Mouse (Mus musculus): ENCODE data around the gene Olfr462. TPM values are rescaled to one million over a fixed set of nuclear protein-coding genes. Genes with fewer than 3 reads are reported as not detected.
A peak's percentile ranks its signal among the peaks of the same experiment; 100 is the strongest.

Gene Olfr462
- total RNA-seq, 2 experiments from 2014 or later = not detected

DNA sequence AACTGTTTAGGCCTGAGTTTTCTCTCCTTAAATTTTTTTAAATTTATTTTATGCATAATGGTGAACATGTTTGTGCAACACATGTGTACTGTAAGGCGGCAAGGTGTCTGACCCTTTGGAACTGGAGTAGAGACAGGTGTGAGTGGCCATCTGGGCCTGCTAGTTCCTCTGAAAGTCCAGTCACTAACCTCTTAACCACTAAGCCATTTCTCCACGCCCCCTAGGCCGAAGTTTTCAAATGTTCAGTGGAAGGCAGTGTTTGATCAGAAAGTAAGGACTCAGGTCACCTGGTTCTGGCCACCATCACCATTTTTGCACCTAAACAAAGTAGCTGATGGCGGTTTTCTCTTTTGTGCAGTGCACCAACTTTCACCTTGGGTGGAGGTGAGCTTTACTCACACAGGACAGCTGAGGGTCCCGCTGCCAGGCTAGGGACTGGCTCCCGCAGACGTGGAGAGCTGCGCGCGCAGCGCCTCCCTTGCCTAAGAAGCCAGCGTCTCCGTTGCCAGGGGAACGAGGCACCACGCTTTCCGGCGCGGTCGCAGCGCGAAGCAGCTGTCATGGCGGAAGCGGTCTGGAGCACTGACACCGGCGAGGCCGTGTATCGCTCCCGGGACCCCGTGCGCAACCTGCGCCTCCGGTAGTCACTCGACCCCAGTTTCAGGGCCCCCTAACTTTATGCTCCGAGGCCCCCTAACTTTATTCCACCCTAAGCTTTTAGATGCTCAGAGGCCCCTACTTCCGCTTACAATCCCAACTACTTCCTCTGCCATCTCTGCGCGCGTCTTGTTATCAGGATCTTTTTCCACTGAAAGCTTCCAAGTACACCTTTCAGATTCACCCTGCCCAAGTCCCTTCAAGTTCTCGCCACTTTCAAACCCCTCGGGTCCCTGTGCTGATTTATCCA lies 39.1 kb downstream of the Olfr462 start, which contains the start of gene Mks1:
Gene Mks1 (plus strand): TSS at position 526 of the 907 bp plus-strand sequence.
- intact Hi-C loops (cut with DNase I) = no loop called here
- DNase-seq = peak; percentile 81 to 86

DNA sequence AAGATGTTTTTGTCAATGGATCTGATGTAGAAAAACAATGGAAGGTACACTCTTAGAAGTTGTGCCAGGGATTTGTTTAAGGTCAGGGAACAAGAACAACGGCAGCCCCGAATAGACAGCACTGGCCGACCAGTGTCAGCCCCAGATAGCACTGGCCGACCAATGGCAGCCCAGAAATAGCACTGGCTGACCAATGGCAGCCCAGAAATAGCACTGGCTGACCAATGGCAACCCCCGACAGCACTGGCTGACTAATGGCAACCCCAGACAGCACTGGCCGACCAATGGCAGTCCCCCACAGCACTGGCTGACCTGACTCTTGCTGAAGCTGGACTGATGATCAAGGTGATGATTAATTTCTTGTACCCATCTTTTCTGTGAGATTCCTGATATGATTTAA lies 44.2 kb downstream of the Olfr462 start:
- intact Hi-C loops (cut with DNase I) = no loop called here
- DNase-seq = no peak

DNA sequence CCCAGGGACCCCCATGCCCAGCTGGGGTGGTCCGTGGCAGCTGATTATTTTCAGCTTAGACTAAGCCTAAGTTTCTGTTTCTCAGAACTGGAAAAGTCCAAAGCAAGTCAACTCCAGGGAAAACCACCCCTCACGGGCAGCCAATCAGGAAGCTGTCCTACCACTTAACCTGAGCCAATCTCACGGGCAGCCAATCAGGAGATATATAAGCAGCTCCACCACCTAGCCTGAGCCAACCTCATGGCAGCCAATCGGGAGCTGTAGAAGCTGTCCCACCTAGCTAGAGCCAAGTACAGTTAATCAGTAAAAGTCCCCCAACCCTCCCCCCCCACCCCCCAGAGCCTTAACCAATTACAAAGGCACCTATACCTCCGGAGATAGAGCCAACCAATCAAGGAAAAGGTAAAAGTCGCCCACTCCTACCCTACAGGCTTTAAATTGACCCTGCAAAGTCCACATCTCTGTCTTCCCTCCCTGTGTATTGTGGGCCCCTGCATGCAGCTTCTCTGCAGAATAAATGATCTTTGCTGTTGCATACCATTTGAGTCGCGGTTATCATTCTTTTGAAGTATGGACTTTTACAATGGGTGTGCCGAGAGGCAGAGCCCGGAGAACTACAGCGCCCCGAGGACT lies 45.0 kb downstream of the Olfr462 start:
- intact Hi-C loops (cut with DNase I) = no loop called here
- no peak for DNase-seq

DNA sequence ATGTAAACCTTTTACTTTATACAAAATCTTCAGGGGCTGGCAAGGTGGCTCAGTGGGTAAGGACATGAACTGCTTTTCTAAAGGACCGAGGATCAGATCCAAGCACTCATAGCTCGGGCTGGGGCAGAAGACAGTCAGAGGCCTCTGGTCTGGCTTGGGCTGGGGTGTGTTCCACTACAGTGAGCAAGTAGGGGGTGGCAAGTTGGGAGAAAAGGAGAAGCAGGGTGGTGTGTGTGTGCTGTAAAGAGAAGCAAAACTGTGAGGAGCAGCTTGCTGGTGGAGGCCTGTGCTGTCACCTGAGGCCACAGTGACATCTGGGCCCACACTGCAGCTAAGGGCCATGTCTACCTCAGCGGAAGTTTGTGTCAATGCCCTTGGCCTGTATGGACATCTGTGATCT lies 50.6 kb downstream of the Olfr462 start:
- DNase-seq = no peak
- intact Hi-C loops (cut with DNase I) = no loop called here

DNA sequence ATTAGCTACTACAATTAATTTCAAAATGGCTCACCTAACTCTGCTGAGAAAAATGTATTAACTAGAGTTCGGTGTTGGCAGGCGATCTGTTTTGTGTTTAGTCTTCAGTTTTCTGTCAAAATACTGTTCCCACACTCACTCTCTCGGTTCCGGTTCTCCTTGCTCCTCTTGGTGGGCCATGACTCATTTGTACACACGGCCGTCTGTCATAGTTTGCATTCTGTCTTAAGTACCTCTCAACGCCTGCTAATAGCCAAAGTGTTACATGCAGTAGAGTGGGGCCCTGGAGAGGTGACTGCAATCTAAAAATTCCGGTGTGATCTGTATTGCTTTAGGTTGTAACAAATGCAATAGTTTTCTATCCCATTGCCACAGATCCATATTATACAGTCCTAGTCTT lies 51.4 kb downstream of the Olfr462 start:
- intact Hi-C loops (cut with DNase I) = no loop called here
- DNase-seq = no peak

Other genes starting within 250 kb of the Olfr462 start
- under 1 TPM; 0.15 to 0.38 TPM for gene Rnf43, start 229.5 kb downstream of the Olfr462 start, total RNA-seq (2021)
- 10 to 100 TPM; 26.8 to 37.6 TPM for gene Supt4a, start 154.7 kb downstream of the Olfr462 start, total RNA-seq (2021)
- gene Tspoap1, start 131.7 kb downstream of the Olfr462 start, total RNA-seq (2021) = under 1 TPM in 1 of 2 experiments, not detected in 1; 0.13 TPM
- not detected for gene Mpo, start 98.7 kb downstream of the Olfr462 start, total RNA-seq (2021)
- gene Lpo, start 64.0 kb downstream of the Olfr462 start, total RNA-seq (2021) = not detected
- 1 to 10 TPM; 1.3 to 1.8 TPM for gene Mks1, start 39.1 kb downstream of the Olfr462 start, total RNA-seq (2021)
- not detected for gene Epx, start 16.7 kb downstream of the Olfr462 start, total RNA-seq (2021)
- gene Olfr463, start 5.1 kb upstream of the Olfr462 start, total RNA-seq (2021) = not detected
- gene Olfr464, start 28.7 kb upstream of the Olfr462 start, total RNA-seq (2021) = not detected
- gene Dynll2, start 95.3 kb upstream of the Olfr462 start, total RNA-seq (2021) = 100 to 1,000 TPM; 157 to 161 TPM
- 10 to 100 TPM; 54.4 to 60.2 TPM for gene Srsf1, start 155.1 kb upstream of the Olfr462 start, total RNA-seq (2021)
- gene Vezf1, start 176.0 kb upstream of the Olfr462 start, total RNA-seq (2021) = 10 to 100 TPM; 50.0 to 71.2 TPM
- gene Cuedc1, start 205.8 kb upstream of the Olfr462 start, total RNA-seq (2021) = 10 to 100 TPM; 80.3 to 96.9 TPM

All from gastrocnemius, postnatal 36 days (tissue).